Mouse (Mus musculus) heart, postnatal 4 days (tissue): ENCODE data around the gene Rhobtb3. TPM values are rescaled to one million over a fixed set of nuclear protein-coding genes. Genes with fewer than 3 reads are reported as not detected.

Experiments
- total RNA-seq, 2 experiments: library from RNA; stranded (reverse); gene quantifications; 2 replicates each; pipeline ENCODE4 v1.2.3; 2021

The Rhobtb3 gene
- total RNA-seq, 2 experiments from 2014 or later = 27.1 to 29.5 TPM

Other genes with a start within 250 kb of the Rhobtb3 start
- gene Ell2, start 237.2 kb downstream of the Rhobtb3 start, total RNA-seq = 10 to 100 TPM in 1 of 2 experiments, 1 to 10 TPM in 1; 8.9 to 11.6 TPM
- 10 to 100 TPM; 72.4 to 80.8 TPM for gene Glrx, start 104.1 kb downstream of the Rhobtb3 start, total RNA-seq
- under 1 TPM in 1 of 2 experiments, not detected in 1; 0.29 TPM for gene Spata9, start 23.2 kb upstream of the Rhobtb3 start, total RNA-seq
- gene Rfesd, start 74.8 kb upstream of the Rhobtb3 start, total RNA-seq = 1 to 10 TPM; 8.1 to 9.3 TPM
- gene Gpr150, start 113.1 kb upstream of the Rhobtb3 start, total RNA-seq = not detected
- 1 to 10 TPM; 2.8 to 3.1 TPM for gene Arsk, start 154.7 kb upstream of the Rhobtb3 start, total RNA-seq
- 10 to 100 TPM; 12.4 to 13.8 TPM for gene Ttc37, start 154.8 kb upstream of the Rhobtb3 start, total RNA-seq